Mouse (Mus musculus) lung, postnatal 0 days (tissue): ENCODE data around the gene Rxra. TPM values are rescaled to one million over a fixed set of nuclear protein-coding genes. Genes with fewer than 3 reads are reported as not detected.

Source experiments
- ATAC-seq: fragments of 200-750 bp; cut with Nextera tagmentation; 2 replicates; pipeline ENCODE4 v1.8.0; 2017; ENCODE audit warnings: moderate library complexity
- DNase-seq: peaks from one replicate; pipeline ENCODE4 v3.0.0-alpha.2; 2016; ENCODE audit warnings: low spot score
- H3K27ac ChIP-seq: fragments of 300-500 bp; sonication (generic); 2 replicates; pipeline ENCODE4 v1.5.1; 2014; ENCODE audit warnings: antibody characterized with exemption, mild to moderate bottlenecking, low read length, mixed read lengths
- H3K27me3 ChIP-seq: fragments of 300-500 bp; sonication (generic); replicated peaks from 2 replicates; pipeline ENCODE4 v1.6.1; 2014; ENCODE audit warnings: low read length, mixed read lengths; ENCODE audit not compliant: insufficient read depth
- H3K36me3 ChIP-seq: fragments of 300-500 bp; sonication (generic); 2 replicates; pipeline ENCODE4 v1.6.1; 2014; ENCODE audit warnings: low read length, mixed read lengths; ENCODE audit not compliant: insufficient read depth
- H3K4me1 ChIP-seq: fragments of 300-500 bp; sonication (generic); 2 replicates; pipeline ENCODE4 v1.6.1; 2014; ENCODE audit warnings: antibody characterized with exemption, low read depth, low read length, mixed read lengths; ENCODE audit not compliant: insufficient read depth
- H3K4me2 ChIP-seq: fragments of 300-500 bp; sonication (generic); replicated peaks from 2 replicates; pipeline ENCODE4 v1.6.1; 2014; ENCODE audit warnings: low read depth, mild to moderate bottlenecking, low read length, moderate library complexity, mixed read lengths
- H3K4me3 ChIP-seq: fragments of 300-500 bp; sonication (generic); 2 replicates; pipeline ENCODE4 v1.5.1; 2014; ENCODE audit warnings: low read depth, low read length
- H3K9ac ChIP-seq: fragments of 300-500 bp; sonication (generic); replicated peaks from 2 replicates; pipeline ENCODE4 v1.6.1; 2014; ENCODE audit warnings: low read depth, mild to moderate bottlenecking
- H3K9me3 ChIP-seq: fragments of 300-500 bp; sonication (generic); 2 replicates; pipeline ENCODE4 v1.6.1; 2016; ENCODE audit warnings: low read length, mixed read lengths
- CTCF ChIP-seq: IDR thresholded peaks from 2 replicates; pipeline ENCODE4 v1.5.1; 2016; ENCODE audit warnings: antibody characterized with exemption, mild to moderate bottlenecking
- EP300 ChIP-seq: IDR thresholded peaks from 2 replicates; pipeline ENCODE4 v1.6.1; 2016; ENCODE audit warnings: antibody characterized with exemption, mild to moderate bottlenecking, control low read depth
- WGBS: fragments of 180-500 bp; shearing (Covaris S2); extraction: QIAGEN DNeasy Blood & Tissue Kit; methylation state at CpG from one replicate; pipeline ENCODE4 v1.1.7; 2014; 5-methylcytosine and 5-hydroxymethylcytosine counted together
- polyA plus RNA-seq: library from polyadenylated mRNA; unstranded; fragments of >200 nt; fragmentation: Nextera tagmentation; extraction: Ambion mirVana; gene quantifications from 2 replicates; pipeline ENCODE4 v1.2.1, GENCODE M21; 2015

The Rxra gene
- polyA plus RNA-seq, 1 experiment from 2014 or later: 9.6 TPM

DNA sequence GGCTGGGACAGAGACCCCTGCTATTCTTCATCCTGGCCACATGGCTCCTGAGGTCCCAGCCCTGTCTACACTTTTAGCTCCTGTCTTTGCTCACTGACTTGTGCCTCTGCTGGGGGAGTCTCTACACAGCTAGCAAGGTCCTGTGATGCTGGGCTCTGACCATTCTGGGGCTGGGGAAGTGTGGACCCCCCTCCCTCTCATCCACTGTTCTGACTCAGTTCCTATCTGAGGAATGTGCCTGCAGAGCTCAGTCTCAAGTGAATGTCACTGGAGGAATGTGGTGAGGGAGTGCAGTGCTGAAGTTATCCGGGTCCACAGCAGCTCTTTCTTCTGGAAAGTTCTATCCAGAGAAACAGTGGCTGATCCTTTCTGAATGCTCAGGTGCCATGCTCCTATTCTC is 39.4 kb upstream of the Rxra start:
- ATAC-seq (peak; percentile 46), DNase-seq (peak; percentile 28)
- WGBS: 17% methylated on average over 1 of the region's 1 CpGs
- no peaks in the 10 kb centered on the region for H3K4me1 ChIP-seq
- TF ChIP-seq EP300 (no peak), CTCF (no peak)
- H3K27me3 ChIP-seq: no peaks in the 10 kb centered on the region
- no peak overlapping the region for H3K4me2 ChIP-seq
- H3K9ac ChIP-seq: no peak overlapping the region
- H3K27ac ChIP-seq: no peak overlapping the region
- H3K36me3 ChIP-seq: no peaks in the 10 kb centered on the region
- H3K9me3 ChIP-seq: no peaks in the 10 kb centered on the region
- no peak overlapping the region for H3K4me3 ChIP-seq

DNA sequence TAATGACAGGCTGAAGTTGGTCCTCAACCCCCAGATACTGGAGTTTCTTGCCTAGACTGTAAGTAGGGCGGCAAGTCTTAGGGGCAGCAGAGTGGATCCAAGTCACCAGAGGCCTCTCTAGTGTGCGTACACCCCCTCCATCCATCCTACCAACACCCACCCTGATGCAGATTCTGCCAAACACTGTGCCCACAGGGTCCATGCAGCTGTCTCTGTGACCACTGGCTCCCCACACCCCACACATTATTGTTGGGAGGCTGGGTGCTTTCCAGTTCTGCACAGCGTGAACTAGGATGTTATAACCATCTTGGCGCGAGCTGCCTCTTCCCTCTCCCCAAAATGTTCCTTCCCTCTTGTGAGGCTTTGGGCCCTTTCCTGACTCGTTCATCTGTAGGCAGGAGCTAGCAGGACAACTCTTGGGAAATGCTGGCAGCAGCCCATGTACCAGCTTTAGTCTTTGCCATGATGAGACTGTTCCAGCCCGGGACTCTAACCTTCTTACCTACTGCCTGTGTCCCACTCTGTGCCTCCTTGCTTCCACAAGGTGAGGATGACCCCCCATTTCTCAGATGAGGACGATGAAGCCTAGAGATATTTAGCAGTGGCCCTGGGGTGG is 38.9 kb upstream of the Rxra start:
- Histone ChIP-seq H3K27ac (no peak overlapping the region), H3K9me3 (no peaks in the 10 kb centered on the region)

DNA sequence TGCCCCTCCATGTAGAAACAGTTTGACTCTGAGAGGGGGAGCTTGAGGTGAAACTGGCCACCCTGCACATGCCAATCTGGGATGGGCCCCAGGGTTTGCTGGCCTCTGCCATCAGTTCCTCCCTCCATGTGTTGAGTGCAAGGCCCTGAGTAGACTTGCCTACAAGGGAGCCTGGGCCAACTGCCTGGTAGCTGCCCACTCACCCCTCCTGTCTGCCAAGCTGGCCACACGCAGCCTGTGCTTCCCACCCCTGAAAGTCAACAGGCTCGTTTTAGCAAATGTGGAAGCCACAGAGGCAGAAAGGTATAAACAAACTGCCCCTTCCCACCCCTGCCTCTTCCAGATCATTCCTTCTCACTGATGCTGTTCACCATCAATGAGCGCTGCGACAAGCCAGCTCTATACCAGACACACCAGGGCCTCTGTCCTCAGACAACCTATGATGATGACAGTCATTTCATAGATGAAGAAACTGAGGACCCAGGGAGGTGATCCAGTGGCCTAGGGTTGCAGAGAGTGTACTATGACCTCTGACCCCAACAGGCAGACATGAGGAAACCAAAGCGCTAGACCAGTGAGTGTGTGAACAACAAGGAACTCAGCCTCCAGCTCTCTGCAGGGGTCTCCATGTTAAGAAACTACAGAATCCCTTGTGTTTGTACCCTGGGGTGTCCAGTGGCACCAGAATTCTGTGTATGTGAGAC is 36.5 kb upstream of the Rxra start:
- TF ChIP-seq CTCF: no peak
- TF ChIP-seq EP300: no peak
- ATAC-seq (no peak), DNase-seq (no peak)
- Histone ChIP-seq H3K9ac (no peak overlapping the region), H3K36me3 (no peaks in the 10 kb centered on the region), H3K4me3 (no peak overlapping the region), H3K27me3 (no peaks in the 10 kb centered on the region), H3K9me3 (no peaks in the 10 kb centered on the region), H3K4me1 (no peaks in the 10 kb centered on the region), H3K4me2 (no peak overlapping the region), H3K27ac (no peak overlapping the region)
- WGBS: 85% methylated on average over 5 of the region's 5 CpGs

More for the DNA sequence above, 38.9 kb upstream of the Rxra start:
- H3K4me3 ChIP-seq: no peak overlapping the region
- DNase-seq: no peak
- WGBS: 80% methylated on average over 8 of the region's 8 CpGs
- no peak overlapping the region for H3K4me2 ChIP-seq
- no peak for ATAC-seq
- no peaks in the 10 kb centered on the region for H3K36me3 ChIP-seq
- TF ChIP-seq EP300 (no peak), CTCF (no peak)
- H3K4me1 ChIP-seq: no peaks in the 10 kb centered on the region
- H3K9ac ChIP-seq: no peak overlapping the region
- no peaks in the 10 kb centered on the region for H3K27me3 ChIP-seq

DNA sequence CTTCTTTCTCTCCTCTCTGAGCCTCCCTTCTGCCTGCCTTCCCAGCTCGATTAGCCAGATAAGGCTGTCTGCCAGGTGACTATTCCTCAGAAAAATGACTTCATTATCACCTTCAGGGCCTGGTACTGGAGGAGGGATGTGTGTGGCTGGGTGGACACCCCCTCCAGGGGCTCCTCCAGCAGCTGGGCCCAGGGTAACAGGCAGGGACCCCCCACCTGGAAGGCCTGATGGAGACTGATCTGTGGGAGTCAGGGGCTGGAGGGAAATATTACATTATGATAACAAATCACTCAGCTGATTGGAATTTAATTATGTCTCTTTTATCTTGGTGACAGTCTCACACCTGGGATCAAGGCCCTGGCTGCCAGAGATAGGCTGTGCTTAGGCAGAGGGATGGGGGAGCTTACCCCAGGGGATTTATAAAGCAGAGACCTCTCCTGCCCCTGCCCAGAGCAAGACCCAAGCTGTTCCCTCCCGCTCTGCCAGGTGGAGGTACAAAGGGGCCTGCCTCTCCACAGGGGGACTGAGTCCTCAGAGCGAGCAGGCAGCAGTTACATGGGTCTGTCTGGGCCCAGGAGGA is 35.2 kb upstream of the Rxra start:
- Histone ChIP-seq H3K4me2 (no peak overlapping the region), H3K27me3 (no peaks in the 10 kb centered on the region), H3K9ac (no peak overlapping the region), H3K4me1 (no peaks in the 10 kb centered on the region), H3K4me3 (no peak overlapping the region), H3K36me3 (no peaks in the 10 kb centered on the region), H3K27ac (no peak overlapping the region), H3K9me3 (no peaks in the 10 kb centered on the region)
- TF ChIP-seq EP300: no peak
- no peak for TF ChIP-seq CTCF
- no peak for ATAC-seq
- 46% methylated on average over 3 of the region's 3 CpGs for WGBS
- no peak for DNase-seq

DNA sequence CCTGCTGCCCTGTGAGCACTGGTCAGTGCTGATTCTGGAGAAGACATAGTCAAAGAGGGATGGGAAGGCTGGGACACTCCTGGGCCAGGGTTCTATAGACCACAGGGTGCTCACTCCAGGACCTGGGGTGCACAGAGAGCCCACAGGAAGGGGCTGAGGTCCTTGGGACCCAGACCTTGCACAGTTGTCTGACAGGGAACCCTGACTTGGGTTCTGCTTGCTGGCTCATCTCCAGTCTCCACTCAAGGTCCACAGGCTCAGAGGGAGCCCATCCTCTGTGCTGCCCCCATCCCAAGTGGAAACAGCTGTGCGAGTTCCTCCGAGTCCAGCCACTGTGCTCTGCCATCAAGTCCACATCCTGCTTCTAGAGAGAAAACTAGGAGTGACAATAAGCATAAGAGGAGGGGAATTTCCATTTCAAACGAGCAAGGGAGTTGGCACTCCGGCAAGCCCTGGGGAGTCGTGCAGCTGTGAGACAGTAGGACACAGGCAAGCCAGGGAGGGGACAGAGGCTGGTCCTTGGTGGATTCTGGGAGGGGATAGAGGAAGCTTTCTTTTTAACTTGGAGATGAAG is 31.6 kb upstream of the Rxra start:
- H3K4me3 ChIP-seq: no peak overlapping the region
- no peak overlapping the region for H3K4me2 ChIP-seq
- H3K9me3 ChIP-seq: no peaks in the 10 kb centered on the region
- no peak for TF ChIP-seq CTCF
- TF ChIP-seq EP300: no peak
- no peak overlapping the region for H3K9ac ChIP-seq
- ATAC-seq: peak; percentile 30; the same call in 1 of the 2 replicates
- H3K4me1 ChIP-seq: no peaks in the 10 kb centered on the region
- H3K36me3 ChIP-seq: no peaks in the 10 kb centered on the region
- WGBS: 27% methylated on average over 5 of the region's 5 CpGs
- no peak overlapping the region for H3K27ac ChIP-seq
- H3K27me3 ChIP-seq: no peaks in the 10 kb centered on the region
- DNase-seq: peak; percentile 14

DNA sequence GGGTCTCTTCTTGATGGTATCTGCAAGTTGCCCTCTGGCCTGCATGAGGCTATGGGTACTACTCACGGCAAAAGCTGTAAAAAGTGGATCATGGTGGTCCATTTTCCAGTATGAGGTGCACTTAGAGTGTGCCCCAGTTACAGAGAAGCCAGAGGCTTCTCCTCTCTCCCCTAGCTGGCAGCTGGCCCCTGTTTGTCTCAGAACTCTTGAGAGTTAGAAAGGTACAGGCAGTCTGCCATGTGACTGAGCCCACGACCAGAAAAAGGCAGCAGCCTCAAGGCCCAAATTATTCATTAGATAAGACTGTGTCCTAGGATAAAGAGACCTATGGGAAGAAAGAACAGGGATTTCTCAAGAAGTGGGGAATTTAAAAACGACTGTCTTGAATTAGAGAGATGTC is 30.8 kb upstream of the Rxra start:
- no peak overlapping the region for H3K4me3 ChIP-seq
- no peak overlapping the region for H3K9ac ChIP-seq
- ATAC-seq (no peak), DNase-seq (no peak)
- H3K4me2 ChIP-seq: no peak overlapping the region
- 34% methylated on average over 3 of the region's 3 CpGs for WGBS
- H3K9me3 ChIP-seq: no peaks in the 10 kb centered on the region
- H3K36me3 ChIP-seq: no peaks in the 10 kb centered on the region
- no peak overlapping the region for H3K27ac ChIP-seq
- no peaks in the 10 kb centered on the region for H3K27me3 ChIP-seq
- H3K4me1 ChIP-seq: no peaks in the 10 kb centered on the region
- TF ChIP-seq CTCF: no peak
- no peak for TF ChIP-seq EP300
